In the genomic region with DNA sequence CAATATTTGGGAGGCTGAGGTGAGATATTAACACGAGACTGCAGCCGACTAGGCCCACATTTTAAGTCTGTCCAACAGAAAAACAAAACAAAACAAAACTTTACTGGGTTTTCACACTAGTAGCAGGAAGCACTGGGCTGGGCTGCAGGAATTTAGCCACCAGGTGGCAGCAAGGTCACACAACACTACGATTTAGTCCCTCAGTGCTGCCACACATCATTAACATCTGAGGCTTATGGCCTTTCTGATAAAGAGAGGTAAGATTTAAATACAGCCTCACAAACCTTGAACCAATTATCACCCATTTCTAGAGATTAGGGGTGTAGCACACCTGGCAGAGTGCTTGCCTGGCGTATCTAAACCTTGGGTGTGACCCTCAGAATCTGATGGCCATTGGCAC, we compare ENCODE assay signal across 7 mouse cellular contexts. TPM values are rescaled to one million over a fixed set of nuclear protein-coding genes. Genes with fewer than 3 reads are reported as not detected.
DNase-seq lines count a peak whose midpoint lies in the region; ATAC-seq and TF ChIP-seq lines count a peak whose summit lies in the region.

No protein-coding gene starts in this region.

- peak overlapping the region; percentile 86; the same call in 1 of the 2 replicates for H3K4me2 ChIP-seq in heart, embryonic 13.5 days
- no peak overlapping the region for H3K4me2 ChIP-seq in lung, postnatal 0 days (replicated peaks; ENCODE audit: low read depth, low read length)

- no peaks in the 10 kb centered on the region for H3K9me3 ChIP-seq in ES-Bruce4 (replicated peaks; ENCODE audit: control insufficient read depth, insufficient read depth, low read length, poor library complexity, severe bottlenecking)
- H3K9me3 ChIP-seq in heart, embryonic 13.5 days: no peaks in the 10 kb centered on the region
- H3K9me3 ChIP-seq in lung, postnatal 0 days (ENCODE audit: low read length): no peaks in the 10 kb centered on the region

- DNase-seq in embryo, embryonic 11.5 days (ENCODE audit: low read depth, low spot score): peak; percentile 70
- DNase-seq in layer of hippocampus, adult 2 months (ENCODE audit: low spot score in 2 of 2): peak; percentile 39 to 72
- peak; percentile 88 for DNase-seq in lung, postnatal 0 days (ENCODE audit: low spot score)
- DNase-seq in right cerebral cortex, postnatal 10 days (ENCODE audit: low spot score in 2 of 2): peak; percentile 76 to 82

- H3K4me3 ChIP-seq in ES-Bruce4 (ENCODE audit: low read depth, low read length): no peak overlapping the region
- H3K4me3 ChIP-seq in heart, embryonic 13.5 days: peak overlapping the region; percentile 75; the same call in 1 of the 2 replicates
- H3K4me3 ChIP-seq in layer of hippocampus, adult 2 months: no peak overlapping the region
- no peak overlapping the region for H3K4me3 ChIP-seq in lung, postnatal 0 days (ENCODE audit: low read depth, low read length)

- no peak for TF ChIP-seq POLR2A in ES-Bruce4 (IDR thresholded peaks at IDR 0.05; ENCODE audit: insufficient read depth, low read length)

- peak; percentile 89 for TF ChIP-seq CTCF in ES-Bruce4 (IDR thresholded peaks at IDR 0.05; ENCODE audit: low read depth, low read length)
- TF ChIP-seq CTCF in layer of hippocampus, adult 2 months (conservative IDR thresholded peaks at IDR 0.05): peak; percentile 92
- peak; percentile 95 for TF ChIP-seq CTCF in lung, postnatal 0 days (IDR thresholded peaks at IDR 0.05)

- peak overlapping the region; percentile 67; the same call in 1 of the 2 replicates for H3K9ac ChIP-seq in ES-Bruce4 (ENCODE audit: low read depth, poor library complexity, severe bottlenecking)
- peak overlapping the region; percentile 89; the same call in 1 of the 2 replicates for H3K9ac ChIP-seq in heart, embryonic 13.5 days
- no peak overlapping the region for H3K9ac ChIP-seq in lung, postnatal 0 days (replicated peaks; ENCODE audit: low read depth)

- peak; percentile 55 for ATAC-seq in activated CD4-positive, CD25-positive, alpha-beta regulatory T cell, adult 4 months
- no peak for ATAC-seq in heart, embryonic 13.5 days (ENCODE audit: extremely low read depth, insufficient number of reproducible peaks, low FRiP score, low TSS enrichment)
- ATAC-seq in lung, postnatal 0 days: peak; percentile 63

- H3K36me3 ChIP-seq in ES-Bruce4 (ENCODE audit: control insufficient read depth, insufficient read depth, low read length, poor library complexity, severe bottlenecking): peaks cover 8% of the 10 kb centered on the region; the same call in 1 of the 2 replicates
- peaks cover 14% of the 10 kb centered on the region for H3K36me3 ChIP-seq in heart, embryonic 13.5 days
- no peaks in the 10 kb centered on the region for H3K36me3 ChIP-seq in lung, postnatal 0 days (ENCODE audit: insufficient read depth, low read length)

- peak overlapping the region; percentile 30; the same call in 1 of the 2 replicates for H3K27ac ChIP-seq in ES-Bruce4 (ENCODE audit: insufficient read depth, low read length)
- no peak overlapping the region for H3K27ac ChIP-seq in heart, embryonic 13.5 days (replicated peaks)
- no peak overlapping the region for H3K27ac ChIP-seq in layer of hippocampus, adult 2 months
- H3K27ac ChIP-seq in lung, postnatal 0 days (ENCODE audit: low read length): no peak overlapping the region

- 6% methylated on average over 4 of the region's 4 CpGs for WGBS in heart, embryonic 13.5 days
- 5% methylated on average over 4 of the region's 4 CpGs for WGBS in lung, postnatal 0 days

- peaks cover 6% of the 10 kb centered on the region for H3K4me1 ChIP-seq in ES-Bruce4 (ENCODE audit: control insufficient read depth, insufficient read depth, low read length)
- H3K4me1 ChIP-seq in heart, embryonic 13.5 days: peaks cover 35% of the 10 kb centered on the region
- H3K4me1 ChIP-seq in lung, postnatal 0 days (ENCODE audit: insufficient read depth, low read depth, low read length): peaks cover 4% of the 10 kb centered on the region; the same call in 1 of the 2 replicates

- TF ChIP-seq EP300 in ES-Bruce4 (IDR thresholded peaks at IDR 0.05; ENCODE audit: insufficient read depth, low read depth, low read length): no peak
- no peak for TF ChIP-seq EP300 in lung, postnatal 0 days (IDR thresholded peaks at IDR 0.05)

- H3K27me3 ChIP-seq in ES-Bruce4 (ENCODE audit: control insufficient read depth, insufficient read depth, low read length, poor library complexity, severe bottlenecking): no peaks in the 10 kb centered on the region
- H3K27me3 ChIP-seq in heart, embryonic 13.5 days (replicated peaks): no peaks in the 10 kb centered on the region
- no peaks in the 10 kb centered on the region for H3K27me3 ChIP-seq in lung, postnatal 0 days (replicated peaks; ENCODE audit: insufficient read depth, low read length)

RNA-seq across cellular contexts. Expression of a gene that starts 1.3 kb away (rescaled TPM):
- polyA plus RNA-seq in ES-Bruce4 (2011; ENCODE audit: insufficient read depth, insufficient read length, low read depth, missing spikeins): 95.9 and 97.3 TPM in 2 replicates
- 10 to 100 TPM; 16.5 to 17.5 TPM for polyA plus RNA-seq in activated CD4-positive, CD25-positive, alpha-beta regulatory T cell, adult 4 months (2017; shearing (Covaris generic))
- 47.2 and 49.5 TPM in 2 replicates for polyA plus RNA-seq in heart, embryonic 13.5 days (2015; fragmentation: Nextera tagmentation; extraction: Ambion mirVana)
- total RNA-seq in layer of hippocampus, adult 2 months (2021): 1 to 10 TPM; 6.2 to 6.6 TPM
- 16.6 and 20.7 TPM in 2 replicates for polyA plus RNA-seq in lung, postnatal 0 days (2015; fragmentation: Nextera tagmentation; extraction: Ambion mirVana)

RNA-seq across cellular contexts. Expression of a gene that starts 20.7 kb away (rescaled TPM):
- polyA plus RNA-seq in ES-Bruce4 (2011; ENCODE audit: insufficient read depth, insufficient read length, low read depth, missing spikeins): not detected in 2 replicates
- polyA plus RNA-seq in activated CD4-positive, CD25-positive, alpha-beta regulatory T cell, adult 4 months (2017; shearing (Covaris generic)): not detected
- polyA plus RNA-seq in heart, embryonic 13.5 days (2015; fragmentation: Nextera tagmentation; extraction: Ambion mirVana): not detected in 2 replicates
- total RNA-seq in layer of hippocampus, adult 2 months (2021): not detected
- not detected in 2 replicates for polyA plus RNA-seq in lung, postnatal 0 days (2015; fragmentation: Nextera tagmentation; extraction: Ambion mirVana)

RNA-seq across cellular contexts. Expression of a gene that starts 40.7 kb away (rescaled TPM):
- 0.93 and 1.5 TPM in 2 replicates for polyA plus RNA-seq in ES-Bruce4 (2011; ENCODE audit: insufficient read depth, insufficient read length, low read depth, missing spikeins)
- polyA plus RNA-seq in activated CD4-positive, CD25-positive, alpha-beta regulatory T cell, adult 4 months (2017; shearing (Covaris generic)): under 1 TPM in 1 of 2 experiments, not detected in 1; 0.25 TPM
- 8.9 and 9.3 TPM in 2 replicates for polyA plus RNA-seq in heart, embryonic 13.5 days (2015; fragmentation: Nextera tagmentation; extraction: Ambion mirVana)
- 1 to 10 TPM; 3.4 to 3.8 TPM for total RNA-seq in layer of hippocampus, adult 2 months (2021)
- polyA plus RNA-seq in lung, postnatal 0 days (2015; fragmentation: Nextera tagmentation; extraction: Ambion mirVana): 21.3 and 23.2 TPM in 2 replicates

RNA-seq across cellular contexts. Expression of a gene that starts 50.4 kb away (rescaled TPM):
- polyA plus RNA-seq in ES-Bruce4 (2011; ENCODE audit: insufficient read depth, insufficient read length, low read depth, missing spikeins): 21.8 and 25.2 TPM in 2 replicates
- polyA plus RNA-seq in activated CD4-positive, CD25-positive, alpha-beta regulatory T cell, adult 4 months (2017; shearing (Covaris generic)): 10 to 100 TPM; 48.8 to 56.7 TPM
- polyA plus RNA-seq in heart, embryonic 13.5 days (2015; fragmentation: Nextera tagmentation; extraction: Ambion mirVana): 5.3 and 6.0 TPM in 2 replicates
- total RNA-seq in layer of hippocampus, adult 2 months (2021): 10 to 100 TPM; 28.2 to 29.9 TPM
- 11.9 and 14.3 TPM in 2 replicates for polyA plus RNA-seq in lung, postnatal 0 days (2015; fragmentation: Nextera tagmentation; extraction: Ambion mirVana)

RNA-seq across cellular contexts. Expression of a gene that starts 52.5 kb away (rescaled TPM):
- 129 and 137 TPM in 2 replicates for polyA plus RNA-seq in ES-Bruce4 (2011; ENCODE audit: insufficient read depth, insufficient read length, low read depth, missing spikeins)
- polyA plus RNA-seq in activated CD4-positive, CD25-positive, alpha-beta regulatory T cell, adult 4 months (2017; shearing (Covaris generic)): 100 to 1,000 TPM; 123 to 178 TPM
- 98.1 and 104 TPM in 2 replicates for polyA plus RNA-seq in heart, embryonic 13.5 days (2015; fragmentation: Nextera tagmentation; extraction: Ambion mirVana)
- 10 to 100 TPM; 94.1 to 95.3 TPM for total RNA-seq in layer of hippocampus, adult 2 months (2021)
- 77.7 and 78.0 TPM in 2 replicates for polyA plus RNA-seq in lung, postnatal 0 days (2015; fragmentation: Nextera tagmentation; extraction: Ambion mirVana)
